ENCODE assay signal across 8 mouse cellular contexts in genomic region chr12:51593229-51594029, GRCm38 (mm10). TPM values are rescaled to one million over a fixed set of nuclear protein-coding genes. Genes with fewer than 3 reads are reported as not detected.
DNase-seq lines count a peak whose midpoint lies in the region; ATAC-seq lines count a peak whose summit lies in the region.

Gene Coch (plus strand): TSS chr12:51593341.

- peak; percentile 88 for ATAC-seq in kidney, embryonic 14.5 days (ENCODE audit: low FRiP score, low TSS enrichment)
- peak; percentile 77; the same call in 1 of the 2 replicates for ATAC-seq in limb, embryonic 11.5 days (ENCODE audit: insufficient number of reproducible peaks, low FRiP score, low TSS enrichment, low read depth)
- peak; percentile 75 for ATAC-seq in neural tube, embryonic 11.5 days (ENCODE audit: insufficient read depth, low FRiP score, low TSS enrichment)

- no peaks in the 10 kb centered on the region for H3K9me3 ChIP-seq in kidney, embryonic 14.5 days (ENCODE audit: control insufficient read depth, low read length)
- no peaks in the 10 kb centered on the region for H3K9me3 ChIP-seq in limb, embryonic 11.5 days (ENCODE audit: control insufficient read depth, low read length)
- no peaks in the 10 kb centered on the region for H3K9me3 ChIP-seq in neural tube, embryonic 11.5 days (ENCODE audit: control insufficient read depth, low read length)

- no peak for DNase-seq in kidney, adult 9 months
- peak; percentile 34 for DNase-seq in Muller cell, postnatal 12 days (ENCODE audit: inconsistent ontology term)
- peak; percentile 17 for DNase-seq in embryo, embryonic 11.5 days (ENCODE audit: low read depth, low spot score)
- peak; percentile 13 for DNase-seq in heart, postnatal 4 days
- DNase-seq in limb, embryonic 11.5 days (ENCODE audit: low spot score): peak; percentile 61
- DNase-seq in neural tube, embryonic 11.5 days (ENCODE audit: low spot score): peak; percentile 63
- no peak for DNase-seq in adipocyte (ENCODE audit: low spot score)

- H3K4me3 ChIP-seq in kidney, embryonic 14.5 days (ENCODE audit: low read length): peak within 1 kb of the TSS; percentile 66
- H3K4me3 ChIP-seq in limb, embryonic 11.5 days (ENCODE audit: low read depth, low read length): peak within 1 kb of the TSS; percentile 57
- H3K4me3 ChIP-seq in neural tube, embryonic 11.5 days (ENCODE audit: low read depth, low read length): peak within 1 kb of the TSS; percentile 68

- peak within 1 kb of the TSS; percentile 94 for H3K4me2 ChIP-seq in kidney, embryonic 14.5 days (replicated peaks; ENCODE audit: low read depth, low read length)
- H3K4me2 ChIP-seq in limb, embryonic 11.5 days (ENCODE audit: low read depth, severe bottlenecking): peak within 1 kb of the TSS; percentile 96
- peak within 1 kb of the TSS; percentile 98 for H3K4me2 ChIP-seq in neural tube, embryonic 11.5 days (ENCODE audit: low read depth)

- peaks cover 11% of the 10 kb centered on the region for H3K4me1 ChIP-seq in kidney, embryonic 14.5 days (ENCODE audit: control insufficient read depth, insufficient read depth, low read length)
- no peaks in the 10 kb centered on the region for H3K4me1 ChIP-seq in limb, embryonic 11.5 days (ENCODE audit: control insufficient read depth, insufficient read depth, low read length)
- peaks cover 7% of the 10 kb centered on the region for H3K4me1 ChIP-seq in neural tube, embryonic 11.5 days (ENCODE audit: control insufficient read depth, insufficient read depth, low read length)

- peak within 1 kb of the TSS; percentile 53 for H3K9ac ChIP-seq in kidney, embryonic 14.5 days (ENCODE audit: low read depth, low read length)
- H3K9ac ChIP-seq in limb, embryonic 11.5 days (ENCODE audit: low read length): peak within 1 kb of the TSS; percentile 47; the same call in 1 of the 2 replicates
- peak within 1 kb of the TSS; percentile 49 for H3K9ac ChIP-seq in neural tube, embryonic 11.5 days (ENCODE audit: low read length)

- under 1% methylated on average over 75 of the region's 79 CpGs for WGBS in kidney, embryonic 14.5 days
- WGBS in limb, embryonic 11.5 days: under 1% methylated on average over 74 of the region's 79 CpGs
- under 1% methylated on average over 67 of the region's 79 CpGs for WGBS in neural tube, embryonic 11.5 days

- no peak within 1 kb of the TSS for H3K27ac ChIP-seq in kidney, embryonic 14.5 days (ENCODE audit: low read depth, low read length)
- no peak within 1 kb of the TSS for H3K27ac ChIP-seq in limb, embryonic 11.5 days (replicated peaks; ENCODE audit: low read depth, low read length)
- H3K27ac ChIP-seq in neural tube, embryonic 11.5 days (ENCODE audit: low read depth, low read length): no peak within 1 kb of the TSS

- no peaks in the 10 kb centered on the region for H3K36me3 ChIP-seq in kidney, embryonic 14.5 days (ENCODE audit: control insufficient read depth, insufficient read depth, low read length)
- H3K36me3 ChIP-seq in limb, embryonic 11.5 days (ENCODE audit: control insufficient read depth, insufficient read depth, low read length): no peaks in the 10 kb centered on the region
- no peaks in the 10 kb centered on the region for H3K36me3 ChIP-seq in neural tube, embryonic 11.5 days (ENCODE audit: control insufficient read depth, insufficient read depth, low read length)

- H3K27me3 ChIP-seq in kidney, embryonic 14.5 days (ENCODE audit: control insufficient read depth, insufficient read depth, low read length): peaks cover 51% of the 10 kb centered on the region
- peaks cover 41% of the 10 kb centered on the region for H3K27me3 ChIP-seq in limb, embryonic 11.5 days (ENCODE audit: control insufficient read depth, insufficient read depth, low read length)
- peaks cover 32% of the 10 kb centered on the region for H3K27me3 ChIP-seq in neural tube, embryonic 11.5 days (ENCODE audit: control insufficient read depth, insufficient read depth, low read length)

RNA-seq across cellular contexts. Expression of gene Coch, which starts in this region (rescaled TPM):
- 0.30 and 0.67 TPM in 2 replicates for polyA plus RNA-seq in kidney, embryonic 14.5 days (2014; fragmentation: Nextera tagmentation; extraction: Ambion mirVana)
- total RNA-seq in heart, postnatal 4 days (2021): under 1 TPM; 0.29 to 0.60 TPM
- polyA plus RNA-seq in limb, embryonic 11.5 days (2014; fragmentation: Nextera tagmentation; extraction: Ambion mirVana): 1.3 and 1.5 TPM in 2 replicates
- polyA plus RNA-seq in neural tube, embryonic 11.5 days (2014; fragmentation: Nextera tagmentation; extraction: Ambion mirVana): 3.5 and 3.8 TPM in 2 replicates

Comparison
In these comparisons a context has a peak if more than half of its experiments do, and no peak if none do; other contexts are left out.
1. Peak in ATAC-seq, H3K4me3 ChIP-seq, H3K9ac ChIP-seq and H3K4me2 ChIP-seq in kidney, embryonic 14.5 days; RNA of the gene not detected or under 1 TPM.
2. Peak in DNase-seq in heart, postnatal 4 days; RNA of the gene not detected or under 1 TPM.
3. DNase-seq: peak in Muller cell, postnatal 12 days (single experiment), embryo, embryonic 11.5 days (single experiment), limb, embryonic 11.5 days (single experiment) and neural tube, embryonic 11.5 days (single experiment); none in kidney, adult 9 months (single experiment) and adipocyte (single experiment).
4. Peak in every context shown above with its lines, with median percentiles within 50 percentile points of each other: ATAC-seq, H3K4me2 ChIP-seq, H3K4me3 ChIP-seq and H3K9ac ChIP-seq.